Mouse (Mus musculus) CH12.LX (cell line): ENCODE data around the gene Micu1.

Source experiments
- CHD2 ChIP-seq: IDR thresholded peaks from 2 replicates; pipeline ENCODE4 v1.6.1; 2011; ENCODE audit warnings: low read length, improper control_type of control experiment
- CTCF ChIP-seq, 2 experiments: IDR thresholded peaks in 1 of 2; conservative IDR thresholded peaks in 1 of 2; 2 replicates each; pipeline ENCODE4 v1.5.1; 2011 to 2012; ENCODE audit warnings: low read depth in 2 of 2, low read length in 2 of 2, improper control_type of control experiment in 1 of 2, inconsistent platforms in 1 of 2, mild to moderate bottlenecking in 1 of 2, moderate library complexity in 1 of 2
- JUND ChIP-seq: conservative IDR thresholded peaks from 2 replicates; pipeline ENCODE4 v1.6.1; 2011; ENCODE audit warnings: low read depth, low read length, improper control_type of control experiment
- MAX ChIP-seq: IDR thresholded peaks from 2 replicates; pipeline ENCODE4 v1.6.1; 2011; ENCODE audit warnings: low read length, improper control_type of control experiment
- POLR2A ChIP-seq: IDR thresholded peaks from 2 replicates; pipeline ENCODE4 v1.6.1; 2011; ENCODE audit warnings: low read depth, mild to moderate bottlenecking, improper control_type of control experiment, low read length

- no peak for TF ChIP-seq MAX
- TF ChIP-seq CTCF (conservative IDR thresholded peaks at IDR 0.05 in 1 of 2, IDR thresholded peaks at IDR 0.05 in 1 of 2; ENCODE audit: low read depth in 2 of 2, low read length in 2 of 2): no peak
- TF ChIP-seq POLR2A: no peak
- TF ChIP-seq CHD2: no peak
- TF ChIP-seq JUND: no peak
Observed at GRCm38 (mm10) chr10:59822857-59823256, 120.6 kb downstream of the Micu1 start.
